Mouse (Mus musculus) mesoderm, embryonic 11.5 days (tissue): Measurements from ENCODE around the gene Clip3.

ENCODE experiments used
- DNase-seq: peaks from one replicate; pipeline ENCODE4 v3.0.0-alpha.2; 2012; ENCODE audit warnings: low read depth, low spot score

The Clip3 gene

GRCm38 (mm10) chr7:30326427-30326826 is 34.9 kb downstream of the Clip3 start:
- DNase-seq, result no peak

- DNase-seq, result no peak
These were observed 35.6 kb downstream of the Clip3 start for GRCm38 (mm10) chr7:30327140-30327539.

GRCm38 (mm10) chr7:30328379-30328778 is 36.9 kb downstream of the Clip3 start:
- no peak for DNase-seq

GRCm38 (mm10) chr7:30331887-30332286 is 40.4 kb downstream of the Clip3 start:
- DNase-seq, result peak; percentile 95

GRCm38 (mm10) chr7:30332622-30333259 is 41.2 kb downstream of the Clip3 start:
- DNase-seq, result no peak

GRCm38 (mm10) chr7:30333436-30333835 is 41.9 kb downstream of the Clip3 start:
- no peak for DNase-seq

GRCm38 (mm10) chr7:30334563-30334962 is 43.0 kb downstream of the Clip3 start:
- no peak for DNase-seq

- no peak for DNase-seq
These were observed 44.2 kb downstream of the Clip3 start for GRCm38 (mm10) chr7:30335688-30336087.

- peak; percentile 92 for DNase-seq
These were observed 44.9 kb downstream of the Clip3 start for GRCm38 (mm10) chr7:30336384-30336783.

- no peak for DNase-seq
These were observed 48.0 kb downstream of the Clip3 start for GRCm38 (mm10) chr7:30339432-30340109.

GRCm38 (mm10) chr7:30346635-30347379 is 55.3 kb downstream of the Clip3 start:
- peak; percentile 82 for DNase-seq

GRCm38 (mm10) chr7:30347828-30348227 is 56.3 kb downstream of the Clip3 start:
- peak; percentile 83 for DNase-seq

- peak; percentile 82 for DNase-seq
These were observed 61.8 kb downstream of the Clip3 start for GRCm38 (mm10) chr7:30353279-30353822.

GRCm38 (mm10) chr7:30354059-30354458 is 62.5 kb downstream of the Clip3 start:
- no peak for DNase-seq
